Mouse (Mus musculus) lung, embryonic 15.5 days (tissue): ENCODE data around the gene Tmem102. TPM values are rescaled to one million over a fixed set of nuclear protein-coding genes. Genes with fewer than 3 reads are reported as not detected.

Source experiments
- ATAC-seq: fragments of 200-750 bp; cut with Nextera tagmentation; 2 replicates; pipeline ENCODE4 v1.8.0; 2017; ENCODE audit warnings: moderate number of reproducible peaks, borderline replicate concordance; ENCODE audit not compliant: low FRiP score, low TSS enrichment; ENCODE audit errors: extremely low read depth
- H3K27ac ChIP-seq: fragments of 300-500 bp; sonication (generic); 2 replicates; pipeline ENCODE4 v1.5.1; 2015; ENCODE audit warnings: moderate library complexity, mild to moderate bottlenecking, inconsistent platforms
- H3K27me3 ChIP-seq: fragments of 300-500 bp; sonication (generic); 2 replicates; pipeline ENCODE4 v1.6.1; 2015; ENCODE audit warnings: inconsistent platforms
- H3K36me3 ChIP-seq: fragments of 300-500 bp; sonication (generic); 2 replicates; pipeline ENCODE4 v1.6.1; 2015; ENCODE audit warnings: inconsistent platforms
- H3K4me1 ChIP-seq: fragments of 300-500 bp; sonication (generic); 2 replicates; pipeline ENCODE4 v1.6.1; 2015; ENCODE audit warnings: inconsistent platforms
- H3K4me2 ChIP-seq: fragments of 300-500 bp; sonication (generic); 2 replicates; pipeline ENCODE4 v1.6.1; 2015; ENCODE audit warnings: inconsistent platforms, mild to moderate bottlenecking, moderate library complexity
- H3K4me3 ChIP-seq: fragments of 300-500 bp; sonication (generic); 2 replicates; pipeline ENCODE4 v1.5.1; 2015; ENCODE audit warnings: mild to moderate bottlenecking, inconsistent platforms
- H3K9ac ChIP-seq: fragments of 300-500 bp; sonication (generic); 2 replicates; pipeline ENCODE4 v1.6.1; 2015; ENCODE audit warnings: inconsistent platforms
- H3K9me3 ChIP-seq: fragments of 300-500 bp; sonication (generic); 2 replicates; pipeline ENCODE4 v1.6.1; 2016; ENCODE audit warnings: inconsistent platforms
- WGBS: fragments of 180-500 bp; shearing (Covaris S2); methylation state at CpG from one replicate; pipeline ENCODE4 v1.1.7; 2015; 5-methylcytosine and 5-hydroxymethylcytosine counted together
- polyA plus RNA-seq: library from polyadenylated mRNA; unstranded; fragments of >200 nt; fragmentation: Nextera tagmentation; extraction: Ambion mirVana; gene quantifications from 2 replicates; pipeline ENCODE4 v1.2.1, GENCODE M21; 2015

Tmem102 gene
- 6.3 and 7.3 TPM in 2 replicates for polyA plus RNA-seq

- WGBS = 10% methylated on average over 29 of the region's 29 CpGs
- Histone ChIP-seq H3K9me3 (no peaks in the 10 kb centered on the region), H3K27me3 (peaks cover 49% of the 10 kb centered on the region), H3K4me3 (peak within 1 kb of the TSS; percentile 24), H3K36me3 (no peaks in the 10 kb centered on the region), H3K27ac (no peak within 1 kb of the TSS), H3K4me2 (peak within 1 kb of the TSS; percentile 97), H3K4me1 (peaks cover 49% of the 10 kb centered on the region), H3K9ac (peak within 1 kb of the TSS; percentile 22; the same call in 1 of the 2 replicates)
- no peak for ATAC-seq
These were observed at the start of gene Tmem102 for GRCm38 (mm10) chr11:69804972-69805909. Gene Tmem102, minus strand, starts transcription at chr11:69805624.

- Histone ChIP-seq H3K4me2 (no peak overlapping the region), H3K4me1 (0 out of 2 replicates have a peak, but pooled peaks cover 7% of the 10 kb centered on the region), H3K27me3 (peaks cover 14% of the 10 kb centered on the region; the same call in 1 of the 2 replicates), H3K36me3 (peaks cover 28% of the 10 kb centered on the region), H3K9me3 (no peaks in the 10 kb centered on the region), H3K4me3 (no peak overlapping the region), H3K9ac (no peak overlapping the region), H3K27ac (no peak overlapping the region)
- WGBS = 73% methylated on average over 10 of the region's 10 CpGs
- no peak for ATAC-seq
These were observed 49.3 kb upstream of the Tmem102 start for GRCm38 (mm10) chr11:69854680-69855079.

GRCm38 (mm10) chr11:69853994-69854393, 48.6 kb upstream of the Tmem102 start:
- H3K36me3 ChIP-seq = peaks cover 35% of the 10 kb centered on the region
- no peak overlapping the region for H3K9ac ChIP-seq
- no peak for ATAC-seq
- no peak overlapping the region for H3K4me3 ChIP-seq
- H3K27me3 ChIP-seq = peaks cover 11% of the 10 kb centered on the region; the same call in 1 of the 2 replicates
- H3K27ac ChIP-seq = no peak overlapping the region
- no peaks in the 10 kb centered on the region for H3K9me3 ChIP-seq
- 0 out of 2 replicates have a peak, but pooled peaks cover 9% of the 10 kb centered on the region for H3K4me1 ChIP-seq
- 54% methylated on average over 7 of the region's 7 CpGs for WGBS
- H3K4me2 ChIP-seq = no peak overlapping the region

- H3K9me3 ChIP-seq = no peaks in the 10 kb centered on the region
- H3K4me2 ChIP-seq = no peak overlapping the region
- no peak overlapping the region for H3K4me3 ChIP-seq
- no peak for ATAC-seq
- peaks cover 27% of the 10 kb centered on the region for H3K4me1 ChIP-seq
- no peak overlapping the region for H3K27ac ChIP-seq
- WGBS = 73% methylated on average over 8 of the region's 8 CpGs
- no peaks in the 10 kb centered on the region for H3K27me3 ChIP-seq
- peaks cover 45% of the 10 kb centered on the region for H3K36me3 ChIP-seq
- no peak overlapping the region for H3K9ac ChIP-seq
These were observed 45.3 kb upstream of the Tmem102 start for GRCm38 (mm10) chr11:69850754-69851153.

- H3K9ac ChIP-seq = no peak overlapping the region
- H3K27ac ChIP-seq = no peak overlapping the region
- no peaks in the 10 kb centered on the region for H3K27me3 ChIP-seq
- no peak overlapping the region for H3K4me3 ChIP-seq
- H3K4me2 ChIP-seq = no peak overlapping the region
- H3K4me1 ChIP-seq = peaks cover 34% of the 10 kb centered on the region
- peaks cover 45% of the 10 kb centered on the region for H3K36me3 ChIP-seq
- no peak for ATAC-seq
- 90% methylated on average over 15 of the region's 15 CpGs for WGBS
- no peaks in the 10 kb centered on the region for H3K9me3 ChIP-seq
These were observed 44.5 kb upstream of the Tmem102 start for GRCm38 (mm10) chr11:69849884-69850283.

- Histone ChIP-seq H3K9ac (no peak overlapping the region), H3K9me3 (no peaks in the 10 kb centered on the region), H3K27ac (0 out of 2 replicates have a peak overlapping the region, but pooled peaks have one; percentile 24), H3K4me3 (no peak overlapping the region), H3K36me3 (peaks cover 45% of the 10 kb centered on the region), H3K4me2 (no peak overlapping the region), H3K4me1 (peaks cover 34% of the 10 kb centered on the region), H3K27me3 (no peaks in the 10 kb centered on the region)
- no peak for ATAC-seq
- WGBS = 79% methylated on average over 9 of the region's 9 CpGs
These were observed 43.7 kb upstream of the Tmem102 start for GRCm38 (mm10) chr11:69849128-69849527.

GRCm38 (mm10) chr11:69848021-69848420, 42.6 kb upstream of the Tmem102 start:
- H3K4me3 ChIP-seq = peak overlapping the region; percentile 64

GRCm38 (mm10) chr11:69846738-69847688, 41.6 kb upstream of the Tmem102 start:
- peaks cover 27% of the 10 kb centered on the region for H3K4me1 ChIP-seq
- 7% methylated on average over 37 of the region's 37 CpGs for WGBS
- ATAC-seq = peak; percentile 41
- H3K4me3 ChIP-seq = peak overlapping the region; percentile 64
- H3K27ac ChIP-seq = peak overlapping the region; percentile 97
- no peaks in the 10 kb centered on the region for H3K27me3 ChIP-seq
- H3K36me3 ChIP-seq = peaks cover 39% of the 10 kb centered on the region
- peak overlapping the region; percentile 89 for H3K4me2 ChIP-seq
- no peaks in the 10 kb centered on the region for H3K9me3 ChIP-seq
- peak overlapping the region; percentile 75 for H3K9ac ChIP-seq

More at GRCm38 (mm10) chr11:69848021-69848420, 42.6 kb upstream of the Tmem102 start:
- Histone ChIP-seq H3K27me3 (no peaks in the 10 kb centered on the region), H3K36me3 (peaks cover 45% of the 10 kb centered on the region), H3K9ac (no peak overlapping the region), H3K4me2 (peak overlapping the region; percentile 89), H3K27ac (no peak overlapping the region), H3K4me1 (peaks cover 34% of the 10 kb centered on the region), H3K9me3 (no peaks in the 10 kb centered on the region)
- WGBS = 93% methylated on average over 6 of the region's 6 CpGs
- ATAC-seq = no peak

GRCm38 (mm10) chr11:69846198-69846680, 40.8 kb upstream of the Tmem102 start, which contains the start of gene Plscr3:
Gene Plscr3, plus strand, starts transcription at chr11:69846376.
- Histone ChIP-seq H3K27ac (peak within 1 kb of the TSS; percentile 97), H3K4me2 (peak within 1 kb of the TSS; percentile 89), H3K4me1 (peaks cover 27% of the 10 kb centered on the region), H3K9me3 (no peaks in the 10 kb centered on the region), H3K36me3 (peaks cover 32% of the 10 kb centered on the region), H3K27me3 (no peaks in the 10 kb centered on the region), H3K9ac (peak within 1 kb of the TSS; percentile 75), H3K4me3 (peak within 1 kb of the TSS; percentile 64)
- under 1% methylated on average over 38 of the region's 38 CpGs for WGBS
- ATAC-seq = peak; percentile 96

GRCm38 (mm10) chr11:69838714-69839104, 33.3 kb upstream of the Tmem102 start:
- 0% methylated on average over 7 of the region's 7 CpGs for WGBS
- Histone ChIP-seq H3K4me3 (peak overlapping the region; percentile 71), H3K9me3 (no peaks in the 10 kb centered on the region)

More at GRCm38 (mm10) chr11:69838714-69839104, 33.3 kb upstream of the Tmem102 start:
- Histone ChIP-seq H3K36me3 (no peaks in the 10 kb centered on the region), H3K27ac (peak overlapping the region; percentile 88), H3K4me2 (peak overlapping the region; percentile 98), H3K4me1 (peaks cover 38% of the 10 kb centered on the region), H3K27me3 (peaks cover 13% of the 10 kb centered on the region), H3K9ac (peak overlapping the region; percentile 68)
- ATAC-seq = peak; percentile 1; the same call in 1 of the 2 replicates
